Mouse (Mus musculus): Measurements from ENCODE around the gene Olfr1423. TPM values are rescaled to one million over a fixed set of nuclear protein-coding genes. Genes with fewer than 3 reads are reported as not detected.
"Not testable (repeated sequence)": the region's sequence is repeated elsewhere in the genome, so short reads cannot be mapped to it uniquely, and the experiment has no call there.

The Olfr1423 gene
- polyA plus RNA-seq (2012; fragmentation: generic; extraction: Trizol): 0.01 TPM
- long read RNA-seq, experiment 1: 0 reads
- long read RNA-seq, experiment 2: 0 reads

DNA sequence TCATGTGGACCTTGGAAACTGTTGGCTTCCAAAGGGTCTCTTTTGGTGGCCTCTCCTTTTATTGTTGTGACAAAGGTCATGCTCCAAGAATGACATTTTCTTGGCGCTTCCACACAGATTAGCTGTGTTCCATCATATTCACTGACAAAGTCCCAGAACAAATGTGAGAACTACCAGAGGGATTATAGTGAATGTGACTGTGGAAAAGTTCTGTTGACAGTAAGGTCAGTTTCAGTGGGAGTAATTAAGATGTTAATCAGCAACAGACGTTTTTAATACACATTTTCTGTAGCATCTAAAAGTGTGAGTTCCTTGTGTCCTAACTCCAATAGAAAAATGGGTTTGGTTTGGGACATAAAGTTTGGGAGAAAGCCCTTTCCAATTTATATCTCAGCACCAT lies at the start of gene Olfr1423:
Gene Olfr1423 (minus strand): TSS at position 101 of the 400 bp plus-strand sequence.
- Histone ChIP-seq H3K79me3 (ENCODE audit: low read depth) (no peaks in the 10 kb centered on the region), H3K36me3 (ENCODE audit: control insufficient read depth, insufficient read depth) (no peaks in the 10 kb centered on the region), H3K79me2 (ENCODE audit: control insufficient read depth, insufficient read depth) (no peaks in the 10 kb centered on the region), H3K27me3 (ENCODE audit: control insufficient read depth, insufficient read depth, insufficient read length) (no peaks in the 10 kb centered on the region), H3ac (ENCODE audit: control insufficient read depth, insufficient read length, low read depth) (no peak within 1 kb of the TSS), H3K4me3 (ENCODE audit: insufficient read depth, poor library complexity, severe bottlenecking) (no peak within 1 kb of the TSS)
- no peak for TF ChIP-seq MYOG (IDR thresholded peaks at IDR 0.05; ENCODE audit: control insufficient read depth, extremely low read depth, insufficient read length)
- no peak for TF ChIP-seq CEBPB (IDR thresholded peaks at IDR 0.05; ENCODE audit: low read depth)
- no peak for TF ChIP-seq MAX (IDR thresholded peaks at IDR 0.05)
- TF ChIP-seq USF1 (IDR thresholded peaks at IDR 0.05; ENCODE audit: low read depth): no peak
- TF ChIP-seq MYOD1 (IDR thresholded peaks at IDR 0.05; ENCODE audit: control insufficient read depth, insufficient read length, low read depth): no peak
- TF ChIP-seq FOSL1 (IDR thresholded peaks at IDR 0.05; ENCODE audit: insufficient read depth, low read length, poor library complexity, severe bottlenecking): no peak

DNA sequence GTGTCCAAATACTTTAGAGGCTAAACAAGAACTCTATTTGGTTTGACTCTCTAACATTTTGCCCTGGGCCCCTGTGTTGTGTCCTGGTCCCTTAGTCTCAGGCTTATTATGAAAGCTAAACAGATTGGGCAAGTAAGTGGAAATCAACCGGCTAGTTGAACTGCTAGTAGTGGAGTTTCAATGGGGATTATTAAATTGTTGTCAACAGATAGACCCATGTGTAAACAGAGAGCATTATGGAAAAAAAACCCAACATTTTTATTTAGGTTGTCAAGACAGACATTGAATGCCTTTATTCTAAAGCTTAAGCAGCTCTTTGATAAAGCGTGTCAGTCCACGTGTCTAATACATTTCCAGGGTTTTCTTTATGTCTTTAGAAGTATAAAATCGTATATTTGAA lies 36.5 kb upstream of the Olfr1423 start, which contains the start of gene Olfr1425:
Gene Olfr1425 (minus strand): TSS at position 101 of the 400 bp plus-strand sequence.
- H3ac ChIP-seq (ENCODE audit: control insufficient read depth, insufficient read length, low read depth); H3K4me3 ChIP-seq (ENCODE audit: insufficient read depth, poor library complexity, severe bottlenecking); H3K36me3 ChIP-seq (ENCODE audit: control insufficient read depth, insufficient read depth); H3K27me3 ChIP-seq (ENCODE audit: control insufficient read depth, insufficient read depth, insufficient read length); H3K79me3 ChIP-seq (ENCODE audit: low read depth); H3K79me2 ChIP-seq (ENCODE audit: control insufficient read depth, insufficient read depth): not testable (repeated sequence)

DNA sequence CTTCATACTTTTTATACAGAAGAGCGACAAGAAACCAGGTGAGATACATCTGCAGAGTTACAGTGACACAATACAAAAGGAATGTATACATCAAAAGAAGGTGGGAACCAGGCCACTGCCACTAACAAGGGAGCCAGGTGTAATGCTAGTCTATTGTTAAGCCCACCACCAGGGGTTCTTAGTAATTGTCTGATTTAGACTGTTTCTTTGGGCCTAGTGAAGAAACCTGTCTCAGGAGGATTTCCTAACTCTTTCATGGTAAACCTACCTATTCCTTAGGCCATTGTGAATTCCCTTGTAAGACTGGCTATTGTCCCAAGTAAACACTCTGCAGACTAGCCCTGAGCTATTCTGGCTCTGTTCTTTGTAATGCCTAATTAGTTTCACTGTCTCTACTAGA lies 28.4 kb upstream of the Olfr1423 start:
- not testable (repeated sequence) for H3ac ChIP-seq (ENCODE audit: control insufficient read depth, insufficient read length, low read depth); H3K79me3 ChIP-seq (ENCODE audit: low read depth); H3K79me2 ChIP-seq (ENCODE audit: control insufficient read depth, insufficient read depth); H3K4me3 ChIP-seq (ENCODE audit: insufficient read depth, poor library complexity, severe bottlenecking); H3K36me3 ChIP-seq (ENCODE audit: control insufficient read depth, insufficient read depth); H3K27me3 ChIP-seq (ENCODE audit: control insufficient read depth, insufficient read depth, insufficient read length)

DNA sequence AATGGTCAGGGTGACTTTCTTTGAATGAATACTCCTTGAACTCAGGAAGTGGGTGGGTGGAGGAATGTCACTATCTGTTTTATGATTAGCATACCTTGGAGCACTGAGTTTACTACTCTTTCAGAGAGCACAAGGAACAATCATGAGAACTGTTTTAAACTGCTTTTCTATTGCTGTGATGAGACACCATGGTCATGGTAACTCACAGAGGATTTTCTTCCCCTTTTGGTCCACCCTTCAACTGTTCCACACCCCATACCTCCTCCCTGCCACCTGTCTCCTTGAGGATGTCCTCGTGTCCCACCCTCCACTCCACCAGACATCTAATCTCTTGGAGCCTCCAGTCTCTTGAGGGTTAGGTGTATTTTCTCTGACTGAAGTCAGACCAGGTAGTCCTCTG lies 26.7 kb upstream of the Olfr1423 start:
- not testable (repeated sequence) for H3K27me3 ChIP-seq (ENCODE audit: control insufficient read depth, insufficient read depth, insufficient read length); H3K79me2 ChIP-seq (ENCODE audit: control insufficient read depth, insufficient read depth); H3K79me3 ChIP-seq (ENCODE audit: low read depth); H3ac ChIP-seq (ENCODE audit: control insufficient read depth, insufficient read length, low read depth); H3K36me3 ChIP-seq (ENCODE audit: control insufficient read depth, insufficient read depth); H3K4me3 ChIP-seq (ENCODE audit: insufficient read depth, poor library complexity, severe bottlenecking)

DNA sequence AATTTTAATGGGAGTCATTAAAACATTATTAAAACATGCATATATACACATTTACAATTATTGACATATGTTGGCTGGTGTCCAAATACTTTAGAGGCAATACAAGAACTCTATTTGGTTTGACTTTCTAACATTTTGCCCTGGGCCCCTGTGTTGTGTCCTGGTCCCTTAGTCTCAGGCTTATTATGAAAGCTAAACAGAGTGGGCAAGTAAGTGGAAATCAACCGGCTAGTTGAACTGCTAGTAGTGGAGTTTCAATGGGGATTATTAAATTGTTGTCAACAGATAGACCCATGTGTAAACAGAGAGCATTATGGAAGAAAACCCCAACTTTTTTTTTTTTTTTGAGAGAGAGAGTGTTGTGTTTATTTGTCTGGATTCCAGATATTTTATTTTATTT lies 21.5 kb upstream of the Olfr1423 start, which contains the start of gene Olfr1424:
Gene Olfr1424 (minus strand): TSS at position 101 of the 400 bp plus-strand sequence.
- not testable (repeated sequence) for H3ac ChIP-seq (ENCODE audit: control insufficient read depth, insufficient read length, low read depth); H3K36me3 ChIP-seq (ENCODE audit: control insufficient read depth, insufficient read depth); H3K79me2 ChIP-seq (ENCODE audit: control insufficient read depth, insufficient read depth); H3K4me3 ChIP-seq (ENCODE audit: insufficient read depth, poor library complexity, severe bottlenecking); H3K79me3 ChIP-seq (ENCODE audit: low read depth); H3K27me3 ChIP-seq (ENCODE audit: control insufficient read depth, insufficient read depth, insufficient read length)

DNA sequence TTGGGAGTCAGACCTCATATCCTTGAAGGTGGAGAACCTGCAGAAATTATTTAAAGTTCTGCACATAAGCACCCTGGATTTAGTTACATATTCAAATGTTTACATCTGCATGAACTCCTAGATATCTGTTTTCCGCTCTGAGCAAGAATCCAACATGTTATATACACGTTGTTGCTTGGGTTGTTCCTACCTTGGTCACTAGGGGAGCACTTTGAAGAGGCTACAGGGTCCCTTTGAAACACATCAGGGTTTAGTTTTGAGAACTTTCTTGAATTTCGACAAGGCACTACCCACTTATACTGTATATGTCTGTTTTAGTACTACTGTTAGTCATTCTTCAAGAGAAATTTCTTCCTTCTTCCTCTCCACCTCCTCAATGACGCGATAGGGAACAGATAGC lies 2.0 kb upstream of the Olfr1423 start:
- H3K36me3 ChIP-seq (ENCODE audit: control insufficient read depth, insufficient read depth): no peaks in the 10 kb centered on the region
- no peak for TF ChIP-seq MYOD1 (IDR thresholded peaks at IDR 0.05; ENCODE audit: control insufficient read depth, insufficient read length, low read depth)
- TF ChIP-seq FOSL1 (IDR thresholded peaks at IDR 0.05; ENCODE audit: insufficient read depth, low read length, poor library complexity, severe bottlenecking): no peak
- no peak for TF ChIP-seq MYOG (IDR thresholded peaks at IDR 0.05; ENCODE audit: control insufficient read depth, extremely low read depth, insufficient read length)
- no peak for TF ChIP-seq USF1 (IDR thresholded peaks at IDR 0.05; ENCODE audit: low read depth)
- no peak for TF ChIP-seq CTCF (IDR thresholded peaks at IDR 0.05; ENCODE audit: control insufficient read depth, insufficient read depth, insufficient read length)
- no peak for TF ChIP-seq CEBPB (IDR thresholded peaks at IDR 0.05; ENCODE audit: low read depth)
- no peak for TF ChIP-seq MAX (IDR thresholded peaks at IDR 0.05)
- no peaks in the 10 kb centered on the region for H3K27me3 ChIP-seq (ENCODE audit: control insufficient read depth, insufficient read depth, insufficient read length)
- H3K79me3 ChIP-seq (ENCODE audit: low read depth): no peaks in the 10 kb centered on the region
- no peaks in the 10 kb centered on the region for H3K79me2 ChIP-seq (ENCODE audit: control insufficient read depth, insufficient read depth)
- no peak overlapping the region for H3K4me3 ChIP-seq (ENCODE audit: insufficient read depth, poor library complexity, severe bottlenecking)
- no peak overlapping the region for H3ac ChIP-seq (ENCODE audit: control insufficient read depth, insufficient read length, low read depth)

DNA sequence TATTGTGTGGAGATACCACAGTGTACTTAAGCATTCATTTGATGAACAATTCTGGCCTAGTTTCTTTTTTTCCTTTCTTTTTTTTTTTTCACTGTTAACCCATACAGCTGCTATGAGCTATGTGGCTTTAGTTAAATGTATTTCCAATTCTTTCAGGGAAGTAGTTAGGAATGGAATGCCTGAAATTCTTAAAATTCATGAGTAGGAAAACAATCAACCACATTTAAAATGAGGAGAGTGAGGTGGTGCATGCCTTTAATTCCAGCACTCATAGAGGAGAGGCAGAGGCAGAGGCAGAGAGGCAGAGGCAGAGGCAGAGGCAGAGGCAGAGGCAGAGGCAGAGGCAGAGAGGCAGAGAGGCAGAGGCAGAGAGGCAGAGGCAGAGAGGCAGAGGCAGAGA lies 3.4 kb downstream of the Olfr1423 start:
- no peaks in the 10 kb centered on the region for H3K79me3 ChIP-seq (ENCODE audit: low read depth)
- no peaks in the 10 kb centered on the region for H3K27me3 ChIP-seq (ENCODE audit: control insufficient read depth, insufficient read depth, insufficient read length)
- TF ChIP-seq FOSL1 (IDR thresholded peaks at IDR 0.05; ENCODE audit: insufficient read depth, low read length, poor library complexity, severe bottlenecking) (no peak), MAX (IDR thresholded peaks at IDR 0.05) (no peak), USF1 (IDR thresholded peaks at IDR 0.05; ENCODE audit: low read depth) (no peak), CTCF (IDR thresholded peaks at IDR 0.05; ENCODE audit: control insufficient read depth, insufficient read depth, insufficient read length) (no peak), MYOG (IDR thresholded peaks at IDR 0.05; ENCODE audit: control insufficient read depth, extremely low read depth, insufficient read length) (no peak)
- no peak overlapping the region for H3ac ChIP-seq (ENCODE audit: control insufficient read depth, insufficient read length, low read depth)
- no peaks in the 10 kb centered on the region for H3K36me3 ChIP-seq (ENCODE audit: control insufficient read depth, insufficient read depth)
- no peaks in the 10 kb centered on the region for H3K79me2 ChIP-seq (ENCODE audit: control insufficient read depth, insufficient read depth)
- H3K4me3 ChIP-seq (ENCODE audit: insufficient read depth, poor library complexity, severe bottlenecking): no peak overlapping the region
